Mouse (Mus musculus) stomach, embryonic 16.5 days (tissue): Measurements from ENCODE around the gene Socs7. TPM values are rescaled to one million over a fixed set of nuclear protein-coding genes. Genes with fewer than 3 reads are reported as not detected.

Experiments
- ATAC-seq: fragments of 200-750 bp; cut with Nextera tagmentation; 2 replicates; pipeline ENCODE4 v1.8.0; 2017; ENCODE audit warnings: moderate number of reproducible peaks, moderate TSS enrichment; ENCODE audit not compliant: insufficient read depth, low FRiP score
- H3K27ac ChIP-seq: fragments of 300-500 bp; sonication (generic); 2 replicates; pipeline ENCODE4 v1.5.1; 2014; ENCODE audit warnings: low read length
- H3K27me3 ChIP-seq: fragments of 300-500 bp; sonication (generic); 2 replicates; pipeline ENCODE4 v1.6.1; 2014; ENCODE audit warnings: low read length, control low read depth, mixed read lengths; ENCODE audit not compliant: control insufficient read depth, insufficient read depth
- H3K36me3 ChIP-seq: fragments of 300-500 bp; sonication (generic); 2 replicates; pipeline ENCODE4 v1.6.1; 2014; ENCODE audit warnings: low read length; ENCODE audit not compliant: control insufficient read depth, insufficient read depth
- H3K4me1 ChIP-seq: fragments of 300-500 bp; sonication (generic); 2 replicates; pipeline ENCODE4 v1.6.1; 2014; ENCODE audit warnings: low read length, control low read depth, mixed read lengths; ENCODE audit not compliant: control insufficient read depth, insufficient read depth
- H3K4me2 ChIP-seq: fragments of 300-500 bp; sonication (generic); 2 replicates; pipeline ENCODE4 v1.6.1; 2014; ENCODE audit warnings: low read depth, low read length, mixed read lengths
- H3K4me3 ChIP-seq: fragments of 300-500 bp; sonication (generic); replicated peaks from 2 replicates; pipeline ENCODE4 v1.5.1; 2014; ENCODE audit warnings: mild to moderate bottlenecking, low read length
- H3K9ac ChIP-seq: fragments of 300-500 bp; sonication (generic); 2 replicates; pipeline ENCODE4 v1.6.1; 2014; ENCODE audit warnings: low read length
- H3K9me3 ChIP-seq: fragments of 300-500 bp; sonication (generic); replicated peaks from 2 replicates; pipeline ENCODE4 v1.6.1; 2016; ENCODE audit warnings: low read length, control low read depth; ENCODE audit not compliant: control insufficient read depth
- WGBS: fragments of 180-500 bp; shearing (Covaris S2); extraction: QIAGEN DNeasy Blood & Tissue Kit; methylation state at CpG from one replicate; pipeline ENCODE4 v1.1.7; 2014; 5-methylcytosine and 5-hydroxymethylcytosine counted together
- polyA plus RNA-seq: library from polyadenylated mRNA; unstranded; fragments of >200 nt; fragmentation: Nextera tagmentation; extraction: Ambion mirVana; gene quantifications from 2 replicates; pipeline ENCODE4 v1.2.1, GENCODE M21; 2015

Socs7 gene
- polyA plus RNA-seq, 1 experiment from 2014 or later: 3.4 TPM

DNA sequence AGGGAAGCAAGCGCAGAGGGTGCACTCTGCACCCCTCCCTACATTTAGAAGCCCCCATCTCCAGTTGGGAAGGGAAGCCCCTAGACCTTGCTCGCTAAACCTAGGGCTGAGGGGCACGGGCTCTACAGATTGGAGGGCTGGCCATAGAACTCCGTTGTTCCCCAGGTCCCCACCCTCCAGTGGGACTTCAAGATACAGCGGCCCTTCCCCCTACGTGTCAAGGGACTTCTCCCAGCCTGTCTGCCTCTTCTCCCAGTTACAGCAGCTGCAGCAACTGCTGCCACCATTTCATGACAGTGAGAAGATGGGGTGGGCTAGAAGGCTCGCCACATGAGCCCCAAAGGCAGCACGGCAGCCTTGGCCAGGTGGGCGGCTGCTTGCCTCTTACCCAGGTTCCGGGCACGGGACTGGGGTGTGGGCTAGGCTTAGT is 42.4 kb downstream of the Socs7 start:
- Histone ChIP-seq H3K27ac (0 out of 2 replicates have a peak overlapping the region, but pooled peaks have one; percentile 26), H3K9me3 (no peaks in the 10 kb centered on the region), H3K4me1 (peaks cover 23% of the 10 kb centered on the region), H3K4me2 (peak overlapping the region; percentile 97), H3K9ac (peak overlapping the region; percentile 70), H3K27me3 (no peaks in the 10 kb centered on the region), H3K36me3 (no peaks in the 10 kb centered on the region), H3K4me3 (peak overlapping the region; percentile 57)
- ATAC-seq: 0 out of 2 replicates have a peak, but pooled peaks have one; percentile 0
- 0% methylated on average over 11 of the region's 11 CpGs for WGBS

GRCm38 (mm10) chr11:97406094-97406951 is 44.0 kb downstream of the Socs7 start:
- Histone ChIP-seq H3K4me2 (peak overlapping the region; percentile 4; the same call in 1 of the 2 replicates), H3K9me3 (no peaks in the 10 kb centered on the region), H3K4me3 (peak overlapping the region; percentile 1; the same call in 1 of the 2 replicates), H3K36me3 (no peaks in the 10 kb centered on the region), H3K9ac (peak overlapping the region; percentile 20), H3K27ac (peak overlapping the region; percentile 18), H3K4me1 (peaks cover 23% of the 10 kb centered on the region), H3K27me3 (no peaks in the 10 kb centered on the region)
- WGBS: 60% methylated on average over 10 of the region's 10 CpGs
- peak; percentile 12; the same call in 1 of the 2 replicates for ATAC-seq

GRCm38 (mm10) chr11:97407456-97407855 is 45.1 kb downstream of the Socs7 start:
- H3K36me3 ChIP-seq: no peaks in the 10 kb centered on the region
- no peak for ATAC-seq
- no peak overlapping the region for H3K4me3 ChIP-seq
- no peak overlapping the region for H3K27ac ChIP-seq
- H3K4me1 ChIP-seq: peaks cover 25% of the 10 kb centered on the region
- 57% methylated on average over 3 of the region's 3 CpGs for WGBS
- no peaks in the 10 kb centered on the region for H3K27me3 ChIP-seq
- peak overlapping the region; percentile 9; the same call in 1 of the 2 replicates for H3K9ac ChIP-seq
- no peak overlapping the region for H3K4me2 ChIP-seq
- no peaks in the 10 kb centered on the region for H3K9me3 ChIP-seq

GRCm38 (mm10) chr11:97408171-97408570 is 45.8 kb downstream of the Socs7 start:
- H3K27me3 ChIP-seq: no peaks in the 10 kb centered on the region
- no peak overlapping the region for H3K27ac ChIP-seq
- H3K4me3 ChIP-seq: no peak overlapping the region
- WGBS: 5% methylated on average over 6 of the region's 6 CpGs
- H3K4me2 ChIP-seq: no peak overlapping the region
- H3K9ac ChIP-seq: no peak overlapping the region
- H3K36me3 ChIP-seq: no peaks in the 10 kb centered on the region
- no peaks in the 10 kb centered on the region for H3K9me3 ChIP-seq
- ATAC-seq: no peak
- peaks cover 28% of the 10 kb centered on the region for H3K4me1 ChIP-seq

- Histone ChIP-seq H3K4me2 (no peak overlapping the region), H3K9ac (no peak overlapping the region), H3K27ac (no peak overlapping the region), H3K27me3 (no peaks in the 10 kb centered on the region), H3K4me1 (peaks cover 17% of the 10 kb centered on the region), H3K36me3 (no peaks in the 10 kb centered on the region), H3K9me3 (no peaks in the 10 kb centered on the region), H3K4me3 (no peak overlapping the region)
- ATAC-seq: no peak
- 81% methylated on average over 4 of the region's 4 CpGs for WGBS
These were observed 48.6 kb downstream of the Socs7 start for GRCm38 (mm10) chr11:97410958-97411357.

- Histone ChIP-seq H3K4me1 (peaks cover 17% of the 10 kb centered on the region), H3K36me3 (no peaks in the 10 kb centered on the region), H3K9ac (no peak overlapping the region), H3K4me3 (no peak overlapping the region), H3K27me3 (no peaks in the 10 kb centered on the region), H3K4me2 (no peak overlapping the region), H3K9me3 (no peaks in the 10 kb centered on the region), H3K27ac (peak overlapping the region; percentile 57; the same call in 1 of the 2 replicates)
- peak; percentile 17; the same call in 1 of the 2 replicates for ATAC-seq
- WGBS: 17% methylated on average over 3 of the region's 3 CpGs
These were observed 49.8 kb downstream of the Socs7 start for GRCm38 (mm10) chr11:97412117-97412516.

- Histone ChIP-seq H3K27ac (peak overlapping the region; percentile 57), H3K27me3 (no peaks in the 10 kb centered on the region), H3K4me3 (no peak overlapping the region), H3K4me1 (peaks cover 15% of the 10 kb centered on the region), H3K9ac (peak overlapping the region; percentile 26; the same call in 1 of the 2 replicates), H3K9me3 (no peaks in the 10 kb centered on the region), H3K4me2 (no peak overlapping the region), H3K36me3 (no peaks in the 10 kb centered on the region)
- WGBS: 53% methylated on average over 10 of the region's 10 CpGs
- no peak for ATAC-seq
These were observed 50.5 kb downstream of the Socs7 start for GRCm38 (mm10) chr11:97412808-97413347.

DNA sequence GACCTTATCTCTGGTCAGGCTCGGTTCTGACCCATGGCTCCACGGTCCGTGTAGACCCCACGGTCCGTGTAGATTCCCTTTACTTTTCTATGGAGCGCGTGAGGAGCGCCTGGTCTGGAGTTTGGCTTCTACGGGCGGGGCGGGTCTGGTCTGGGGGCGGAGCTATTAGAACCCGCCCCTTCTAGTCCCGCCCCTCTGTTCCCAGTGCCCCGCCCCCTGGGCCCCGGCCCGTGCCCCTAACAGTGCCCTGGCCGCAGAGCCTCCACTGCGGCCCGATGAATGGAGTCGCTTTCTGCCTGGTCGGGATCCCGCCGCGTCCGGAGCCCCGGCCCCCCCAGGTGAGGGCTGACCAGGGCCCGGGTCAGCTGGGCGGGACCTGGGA is 53.0 kb downstream of the Socs7 start, which contains the start of gene Arhgap23:
Arhgap23 (plus strand) TSS at position 204 of the 382 bp plus-strand sequence.
- peak; percentile 86 for ATAC-seq
- peak within 1 kb of the TSS; percentile 87 for H3K9ac ChIP-seq
- peaks cover 18% of the 10 kb centered on the region for H3K4me1 ChIP-seq
- under 1% methylated on average over 29 of the region's 29 CpGs for WGBS
- H3K27ac ChIP-seq: peak within 1 kb of the TSS; percentile 88
- peak within 1 kb of the TSS; percentile 84 for H3K4me2 ChIP-seq
- peak within 1 kb of the TSS; percentile 83 for H3K4me3 ChIP-seq
- no peaks in the 10 kb centered on the region for H3K9me3 ChIP-seq
- H3K36me3 ChIP-seq: no peaks in the 10 kb centered on the region
- H3K27me3 ChIP-seq: no peaks in the 10 kb centered on the region
